Mouse (Mus musculus) adrenal gland, postnatal 25 days (tissue): ENCODE measurements around the gene Gsg1l. TPM values are rescaled to one million over a fixed set of nuclear protein-coding genes. Genes with fewer than 3 reads are reported as not detected.

Experiments used
- DNase-seq: peaks from one replicate; pipeline ENCODE4 v3.0.0; 2021; ENCODE audit warnings: mixed read lengths
- total RNA-seq: library from RNA; stranded (reverse); gene quantifications from 2 replicates; pipeline ENCODE4 v1.2.3, GENCODE M21; 2021

Gsg1l gene
- total RNA-seq, 1 experiment from 2014 or later, result 77.9 TPM

GRCm38 (mm10) chr7:126031598-126032364, 50.4 kb downstream of the Gsg1l start:
- no peak for DNase-seq

- DNase-seq, result no peak
These were observed 54.8 kb downstream of the Gsg1l start for GRCm38 (mm10) chr7:126027410-126027809.

- DNase-seq, result no peak
These were observed 55.6 kb downstream of the Gsg1l start for GRCm38 (mm10) chr7:126026600-126026999.

GRCm38 (mm10) chr7:126019966-126020365, 62.2 kb downstream of the Gsg1l start:
- DNase-seq, result no peak

GRCm38 (mm10) chr7:126019321-126019720, 62.9 kb downstream of the Gsg1l start:
- no peak for DNase-seq

- DNase-seq, result no peak
These were observed 64.8 kb downstream of the Gsg1l start for GRCm38 (mm10) chr7:126017455-126017854.

GRCm38 (mm10) chr7:126012325-126013021, 69.7 kb downstream of the Gsg1l start:
- DNase-seq, result no peak

GRCm38 (mm10) chr7:126008789-126009148, 73.4 kb downstream of the Gsg1l start:
- DNase-seq, result no peak

GRCm38 (mm10) chr7:126008139-126008788, 73.9 kb downstream of the Gsg1l start:
- DNase-seq, result no peak

GRCm38 (mm10) chr7:126007132-126007910, 74.9 kb downstream of the Gsg1l start:
- DNase-seq, result no peak

- no peak for DNase-seq
These were observed 76.9 kb downstream of the Gsg1l start for GRCm38 (mm10) chr7:126005274-126005673.

GRCm38 (mm10) chr7:126001683-126002082, 80.5 kb downstream of the Gsg1l start:
- no peak for DNase-seq

GRCm38 (mm10) chr7:125999921-126000320, 82.3 kb downstream of the Gsg1l start:
- DNase-seq, result no peak

GRCm38 (mm10) chr7:125996151-125996550, 86.1 kb downstream of the Gsg1l start:
- peak; percentile 12 for DNase-seq

GRCm38 (mm10) chr7:125992356-125992891, 89.8 kb downstream of the Gsg1l start:
- DNase-seq, result no peak

- no peak for DNase-seq
These were observed 90.4 kb downstream of the Gsg1l start for GRCm38 (mm10) chr7:125991846-125992245.

GRCm38 (mm10) chr7:125989969-125990368, 92.2 kb downstream of the Gsg1l start:
- DNase-seq, result no peak

GRCm38 (mm10) chr7:125989489-125989888, 92.7 kb downstream of the Gsg1l start:
- no peak for DNase-seq

GRCm38 (mm10) chr7:125988326-125988725, 93.9 kb downstream of the Gsg1l start:
- no peak for DNase-seq

GRCm38 (mm10) chr7:125987117-125987516, 95.1 kb downstream of the Gsg1l start:
- DNase-seq, result no peak

GRCm38 (mm10) chr7:125985565-125985964, 96.6 kb downstream of the Gsg1l start:
- no peak for DNase-seq
